Mouse (Mus musculus) heart, postnatal 0 days (tissue): ENCODE data around the gene Tesk2. TPM values are rescaled to one million over a fixed set of nuclear protein-coding genes. Genes with fewer than 3 reads are reported as not detected.

Experiments
- ATAC-seq: fragments of 200-750 bp; cut with Nextera tagmentation; 2 replicates; pipeline ENCODE4 v1.8.0; 2017; ENCODE audit warnings: low read depth, moderate number of reproducible peaks, moderate library complexity; ENCODE audit not compliant: insufficient read depth
- DNase-seq: peaks from one replicate; pipeline ENCODE4 v3.0.0-alpha.2; 2016; ENCODE audit warnings: low spot score
- H3K27ac ChIP-seq: fragments of 300-500 bp; sonication (generic); 2 replicates; pipeline ENCODE4 v1.5.1; 2014; ENCODE audit warnings: low read depth, mild to moderate bottlenecking
- H3K27me3 ChIP-seq: fragments of 300-500 bp; sonication (generic); 2 replicates; pipeline ENCODE4 v1.6.1; 2014; ENCODE audit warnings: low read length, mixed read lengths; ENCODE audit not compliant: control insufficient read depth, insufficient read depth
- H3K36me3 ChIP-seq: fragments of 300-500 bp; sonication (generic); replicated peaks from 2 replicates; pipeline ENCODE4 v1.6.1; 2014; ENCODE audit warnings: low read length, mixed read lengths; ENCODE audit not compliant: control insufficient read depth, insufficient read depth
- H3K4me1 ChIP-seq: fragments of 300-500 bp; sonication (generic); 2 replicates; pipeline ENCODE4 v1.6.1; 2014; ENCODE audit warnings: antibody characterized with exemption; ENCODE audit not compliant: control insufficient read depth, insufficient read depth
- H3K4me2 ChIP-seq: fragments of 300-500 bp; sonication (generic); 2 replicates; pipeline ENCODE4 v1.6.1; 2014; ENCODE audit warnings: low read depth, mild to moderate bottlenecking, low read length, moderate library complexity
- H3K4me3 ChIP-seq: fragments of 300-500 bp; sonication (generic); 2 replicates; pipeline ENCODE4 v1.5.1; 2014; ENCODE audit warnings: low read depth, low read length
- H3K9ac ChIP-seq: fragments of 300-500 bp; sonication (generic); replicated peaks from 2 replicates; pipeline ENCODE4 v1.6.1; 2014; ENCODE audit warnings: low read depth, low read length, mixed read lengths
- H3K9me3 ChIP-seq: fragments of 300-500 bp; sonication (generic); replicated peaks from 2 replicates; pipeline ENCODE4 v1.6.1; 2016; ENCODE audit warnings: low read length; ENCODE audit not compliant: control insufficient read depth
- CTCF ChIP-seq: IDR thresholded peaks from 2 replicates; pipeline ENCODE4 v1.5.1; 2016; ENCODE audit warnings: antibody characterized with exemption, control low read depth, low read depth
- EP300 ChIP-seq: IDR thresholded peaks from 2 replicates; pipeline ENCODE4 v1.6.1; 2016; ENCODE audit warnings: antibody characterized with exemption, low read depth
- WGBS: fragments of 180-500 bp; shearing (Covaris S2); extraction: QIAGEN DNeasy Blood & Tissue Kit; methylation state at CpG from one replicate; pipeline ENCODE4 v1.1.7; 2014; 5-methylcytosine and 5-hydroxymethylcytosine counted together
- polyA plus RNA-seq: library from polyadenylated mRNA; unstranded; fragments of >200 nt; fragmentation: Nextera tagmentation; extraction: Ambion mirVana; gene quantifications from 2 replicates; pipeline ENCODE4 v1.2.1, GENCODE M21; 2015
- total RNA-seq: library from RNA; depleted of rRNA; stranded (reverse); fragments of >200 nt; gene quantifications from 2 replicates; pipeline ENCODE4 v1.2.3, GENCODE M21; 2014; ENCODE audit warnings: low replicate concordance

The Tesk2 gene
- total and polyA plus RNA-seq, 2 experiments from 2014 or later, result 1.3 to 2.3 TPM

GRCm38 (mm10) chr4:116687041-116687440, 33.7 kb upstream of the Tesk2 start:
- TF ChIP-seq EP300 (no peak), CTCF (no peak)
- no peak for ATAC-seq
- DNase-seq, result no peak
- Histone ChIP-seq H3K36me3 (peaks cover 34% of the 10 kb centered on the region), H3K4me1 (peaks cover 16% of the 10 kb centered on the region; the same call in 1 of the 2 replicates), H3K9me3 (no peaks in the 10 kb centered on the region), H3K4me2 (peak overlapping the region; percentile 67), H3K9ac (peak overlapping the region; percentile 69; the same call in 1 of the 2 replicates), H3K27ac (no peak overlapping the region), H3K27me3 (no peaks in the 10 kb centered on the region), H3K4me3 (peak overlapping the region; percentile 79)
- WGBS, result 22% methylated on average over 1 of the region's 1 CpGs

- H3K27me3 ChIP-seq, result no peaks in the 10 kb centered on the region
- no peak overlapping the region for H3K9ac ChIP-seq
- H3K4me3 ChIP-seq, result no peak overlapping the region
- ATAC-seq, result no peak
- H3K36me3 ChIP-seq, result peaks cover 57% of the 10 kb centered on the region
- no peak overlapping the region for H3K27ac ChIP-seq
- TF ChIP-seq CTCF, result no peak
- no peak for TF ChIP-seq EP300
- DNase-seq, result no peak
- no peaks in the 10 kb centered on the region for H3K9me3 ChIP-seq
- H3K4me2 ChIP-seq, result no peak overlapping the region
- peaks cover 16% of the 10 kb centered on the region; the same call in 1 of the 2 replicates for H3K4me1 ChIP-seq
- WGBS, result 83% methylated on average over 4 of the region's 4 CpGs
These were observed 31.4 kb upstream of the Tesk2 start for GRCm38 (mm10) chr4:116689309-116689876.

- no peaks in the 10 kb centered on the region for H3K9me3 ChIP-seq
- H3K27ac ChIP-seq, result no peak overlapping the region
- H3K4me3 ChIP-seq, result no peak overlapping the region
- no peaks in the 10 kb centered on the region for H3K27me3 ChIP-seq
- peaks cover 6% of the 10 kb centered on the region; the same call in 1 of the 2 replicates for H3K4me1 ChIP-seq
- peaks cover 83% of the 10 kb centered on the region for H3K36me3 ChIP-seq
- WGBS, result 82% methylated on average over 2 of the region's 2 CpGs
- H3K9ac ChIP-seq, result no peak overlapping the region
- ATAC-seq, result no peak
- TF ChIP-seq CTCF, result no peak
- no peak for TF ChIP-seq EP300
- no peak for DNase-seq
- H3K4me2 ChIP-seq, result no peak overlapping the region
These were observed 28.6 kb upstream of the Tesk2 start for GRCm38 (mm10) chr4:116692146-116692545.

GRCm38 (mm10) chr4:116693785-116694184, 27.0 kb upstream of the Tesk2 start:
- no peak overlapping the region for H3K4me2 ChIP-seq
- H3K9me3 ChIP-seq, result no peaks in the 10 kb centered on the region
- ATAC-seq (no peak), DNase-seq (no peak)
- peaks cover 81% of the 10 kb centered on the region for H3K36me3 ChIP-seq
- H3K9ac ChIP-seq, result no peak overlapping the region
- 81% methylated on average over 2 of the region's 2 CpGs for WGBS
- TF ChIP-seq CTCF (no peak), EP300 (no peak)
- no peak overlapping the region for H3K4me3 ChIP-seq
- H3K27ac ChIP-seq, result no peak overlapping the region
- H3K27me3 ChIP-seq, result no peaks in the 10 kb centered on the region
- peaks cover 4% of the 10 kb centered on the region; the same call in 1 of the 2 replicates for H3K4me1 ChIP-seq

- ATAC-seq, result no peak
- no peak overlapping the region for H3K27ac ChIP-seq
- no peaks in the 10 kb centered on the region for H3K9me3 ChIP-seq
- H3K4me3 ChIP-seq, result no peak overlapping the region
- no peak overlapping the region for H3K4me2 ChIP-seq
- no peak for DNase-seq
- no peak overlapping the region for H3K9ac ChIP-seq
- H3K27me3 ChIP-seq, result no peaks in the 10 kb centered on the region
- TF ChIP-seq EP300, result no peak
- no peak for TF ChIP-seq CTCF
- H3K36me3 ChIP-seq, result peaks cover 71% of the 10 kb centered on the region
- 23% methylated on average over 2 of the region's 2 CpGs for WGBS
- no peaks in the 10 kb centered on the region; the same call in 1 of the 2 replicates for H3K4me1 ChIP-seq
These were observed 21.9 kb upstream of the Tesk2 start for GRCm38 (mm10) chr4:116698693-116699342.
